Mouse (Mus musculus) midbrain, embryonic 10.5 days (tissue): Measurements from ENCODE around the gene Fcrl5. TPM values are rescaled to one million over a fixed set of nuclear protein-coding genes. Genes with fewer than 3 reads are reported as not detected.
"Not testable (repeated sequence)": the region's sequence is repeated elsewhere in the genome, so short reads cannot be mapped to it uniquely, and the experiment has no call there.

Source experiments
- DNase-seq: peaks from one replicate; pipeline ENCODE4 v3.0.0-alpha.2; 2017; ENCODE audit warnings: low spot score
- H3K27ac ChIP-seq: fragments of 300-500 bp; sonication (generic); replicated peaks from 2 replicates; pipeline ENCODE4 v1.5.1; 2016; ENCODE audit warnings: mild to moderate bottlenecking
- H3K27me3 ChIP-seq: fragments of 300-500 bp; sonication (generic); 2 replicates; pipeline ENCODE4 v1.6.1; 2016; ENCODE audit warnings: low read depth, mild to moderate bottlenecking; ENCODE audit not compliant: poor library complexity, severe bottlenecking
- H3K36me3 ChIP-seq: fragments of 300-500 bp; sonication (generic); 2 replicates; pipeline ENCODE4 v1.6.1; 2016; ENCODE audit warnings: mild to moderate bottlenecking, moderate library complexity
- H3K4me1 ChIP-seq: fragments of 300-500 bp; sonication (generic); 2 replicates; pipeline ENCODE4 v1.6.1; 2016
- H3K4me3 ChIP-seq: fragments of 300-500 bp; sonication (generic); 2 replicates; pipeline ENCODE4 v1.5.1; 2016; ENCODE audit warnings: mild to moderate bottlenecking, moderate library complexity
- H3K9me3 ChIP-seq: fragments of 300-500 bp; sonication (generic); replicated peaks from 2 replicates; pipeline ENCODE4 v1.6.1; 2016; ENCODE audit warnings: mild to moderate bottlenecking
- WGBS: fragments of 180-500 bp; shearing (Covaris S2); methylation state at CpG from one replicate; pipeline ENCODE4 v1.1.7; 2016; 5-methylcytosine and 5-hydroxymethylcytosine counted together
- polyA plus RNA-seq: library from polyadenylated mRNA; unstranded; fragments of >200 nt; fragmentation: Nextera tagmentation; extraction: Ambion mirVana; gene quantifications from 2 replicates; pipeline ENCODE4 v1.2.1, GENCODE M21; 2016

Gene Fcrl5
- polyA plus RNA-seq, 1 experiment from 2014 or later, result not detected

- WGBS, result 89% methylated on average over 3 of the region's 3 CpGs
- no peak for DNase-seq
- H3K27me3 ChIP-seq, result no peaks in the 10 kb centered on the region
These were observed 29.9 kb downstream of the Fcrl5 start for GRCm38 (mm10) chr3:87465454-87465853.

GRCm38 (mm10) chr3:87467011-87467410, 31.4 kb downstream of the Fcrl5 start:
- H3K9me3 ChIP-seq, result peaks cover 4% of the 10 kb centered on the region; the same call in 1 of the 2 replicates
- H3K27ac ChIP-seq, result no peak overlapping the region
- H3K4me3 ChIP-seq, result no peak overlapping the region
- no peaks in the 10 kb centered on the region for H3K36me3 ChIP-seq
- DNase-seq, result no peak
- 78% methylated on average over 6 of the region's 6 CpGs for WGBS
- no peaks in the 10 kb centered on the region for H3K27me3 ChIP-seq
- no peaks in the 10 kb centered on the region for H3K4me1 ChIP-seq

More at GRCm38 (mm10) chr3:87465454-87465853, 29.9 kb downstream of the Fcrl5 start:
- Histone ChIP-seq H3K27ac (no peak overlapping the region), H3K36me3 (no peaks in the 10 kb centered on the region), H3K4me3 (no peak overlapping the region), H3K4me1 (no peaks in the 10 kb centered on the region), H3K9me3 (peaks cover 4% of the 10 kb centered on the region; the same call in 1 of the 2 replicates)

- no peak overlapping the region for H3K4me3 ChIP-seq
- no peaks in the 10 kb centered on the region for H3K27me3 ChIP-seq
- no peak for DNase-seq
- H3K27ac ChIP-seq, result no peak overlapping the region
- whole genome bisulfite sequencing, result 81% methylated on average over 9 of the region's 9 CpGs
- H3K4me1 ChIP-seq, result no peaks in the 10 kb centered on the region
- no peaks in the 10 kb centered on the region for H3K36me3 ChIP-seq
- H3K9me3 ChIP-seq, result peaks cover 4% of the 10 kb centered on the region; the same call in 1 of the 2 replicates
These were observed 31.8 kb downstream of the Fcrl5 start for GRCm38 (mm10) chr3:87467416-87467815.

GRCm38 (mm10) chr3:87477948-87478347, 42.4 kb downstream of the Fcrl5 start:
- H3K36me3 ChIP-seq, DNase-seq, H3K4me3 ChIP-seq, H3K27ac ChIP-seq, H3K27me3 ChIP-seq, H3K4me1 ChIP-seq: not testable (repeated sequence)
- 87% methylated on average over 3 of the region's 3 CpGs for WGBS
- peaks cover 13% of the 10 kb centered on the region; the same call in 1 of the 2 replicates for H3K9me3 ChIP-seq

GRCm38 (mm10) chr3:87478596-87478995, 43.0 kb downstream of the Fcrl5 start:
- not testable (repeated sequence) for H3K4me3 ChIP-seq, H3K27ac ChIP-seq, H3K4me1 ChIP-seq, H3K27me3 ChIP-seq, DNase-seq, H3K36me3 ChIP-seq
- peaks cover 13% of the 10 kb centered on the region; the same call in 1 of the 2 replicates for H3K9me3 ChIP-seq
- WGBS, result 87% methylated on average over 6 of the region's 6 CpGs

- H3K9me3 ChIP-seq, result peaks cover 13% of the 10 kb centered on the region; the same call in 1 of the 2 replicates
- H3K36me3 ChIP-seq, H3K4me1 ChIP-seq, H3K4me3 ChIP-seq, H3K27me3 ChIP-seq, H3K27ac ChIP-seq, DNase-seq: not testable (repeated sequence)
These were observed 43.7 kb downstream of the Fcrl5 start for GRCm38 (mm10) chr3:87479230-87479629.

- Histone ChIP-seq H3K4me3 (no peak overlapping the region), H3K9me3 (no peaks in the 10 kb centered on the region), H3K4me1 (peaks cover 4% of the 10 kb centered on the region; the same call in 1 of the 2 replicates), H3K36me3 (no peaks in the 10 kb centered on the region), H3K27me3 (no peaks in the 10 kb centered on the region), H3K27ac (no peak overlapping the region)
- 88% methylated on average over 4 of the region's 4 CpGs for WGBS
- DNase-seq, result peak; percentile 6
These were observed 51.8 kb downstream of the Fcrl5 start for GRCm38 (mm10) chr3:87487392-87487791.

- no peak overlapping the region for H3K4me3 ChIP-seq
These were observed 52.3 kb downstream of the Fcrl5 start for GRCm38 (mm10) chr3:87487911-87488310.

GRCm38 (mm10) chr3:87498266-87498665, 62.7 kb downstream of the Fcrl5 start:
- no peak overlapping the region for H3K4me3 ChIP-seq
- H3K27ac ChIP-seq, result no peak overlapping the region
- no peaks in the 10 kb centered on the region for H3K9me3 ChIP-seq
- DNase-seq, result peak; percentile 5
- peaks cover 14% of the 10 kb centered on the region for H3K4me1 ChIP-seq
- H3K36me3 ChIP-seq, result no peaks in the 10 kb centered on the region
- H3K27me3 ChIP-seq, result peaks cover 6% of the 10 kb centered on the region; the same call in 1 of the 2 replicates
- 84% methylated on average over 9 of the region's 9 CpGs for WGBS

More at GRCm38 (mm10) chr3:87487911-87488310, 52.3 kb downstream of the Fcrl5 start:
- H3K4me1 ChIP-seq, result peaks cover 4% of the 10 kb centered on the region; the same call in 1 of the 2 replicates
- no peaks in the 10 kb centered on the region for H3K9me3 ChIP-seq
- 69% methylated on average over 2 of the region's 2 CpGs for WGBS
- DNase-seq, result no peak
- H3K27ac ChIP-seq, result no peak overlapping the region
- no peaks in the 10 kb centered on the region for H3K27me3 ChIP-seq
- H3K36me3 ChIP-seq, result no peaks in the 10 kb centered on the region

GRCm38 (mm10) chr3:87499072-87499471, 63.5 kb downstream of the Fcrl5 start:
- Histone ChIP-seq H3K9me3 (no peaks in the 10 kb centered on the region), H3K27ac (no peak overlapping the region), H3K4me1 (peaks cover 14% of the 10 kb centered on the region), H3K36me3 (no peaks in the 10 kb centered on the region), H3K27me3 (peaks cover 14% of the 10 kb centered on the region; the same call in 1 of the 2 replicates), H3K4me3 (no peak overlapping the region)
- WGBS, result 30% methylated on average over 3 of the region's 3 CpGs
- peak; percentile 64 for DNase-seq

- Histone ChIP-seq H3K4me1 (peaks cover 14% of the 10 kb centered on the region), H3K27ac (no peak overlapping the region), H3K4me3 (no peak overlapping the region), H3K27me3 (peaks cover 14% of the 10 kb centered on the region; the same call in 1 of the 2 replicates), H3K9me3 (no peaks in the 10 kb centered on the region), H3K36me3 (no peaks in the 10 kb centered on the region)
- DNase-seq, result peak; percentile 10
- 85% methylated on average over 24 of the region's 24 CpGs for WGBS
These were observed 64.8 kb downstream of the Fcrl5 start for GRCm38 (mm10) chr3:87500088-87501055.

GRCm38 (mm10) chr3:87501151-87501550, 65.6 kb downstream of the Fcrl5 start:
- 63% methylated on average over 8 of the region's 8 CpGs for WGBS
- no peak overlapping the region for H3K27ac ChIP-seq
- H3K27me3 ChIP-seq, result peaks cover 14% of the 10 kb centered on the region; the same call in 1 of the 2 replicates
- DNase-seq, result peak; percentile 10
- H3K4me1 ChIP-seq, result peaks cover 14% of the 10 kb centered on the region
- H3K9me3 ChIP-seq, result no peaks in the 10 kb centered on the region
- H3K4me3 ChIP-seq, result no peak overlapping the region
- no peaks in the 10 kb centered on the region for H3K36me3 ChIP-seq

GRCm38 (mm10) chr3:87502771-87503170, 67.2 kb downstream of the Fcrl5 start:
- WGBS, result 91% methylated on average over 6 of the region's 6 CpGs
- H3K9me3 ChIP-seq, result no peaks in the 10 kb centered on the region
- peaks cover 14% of the 10 kb centered on the region; the same call in 1 of the 2 replicates for H3K27me3 ChIP-seq
- peaks cover 14% of the 10 kb centered on the region for H3K4me1 ChIP-seq
- no peak overlapping the region for H3K27ac ChIP-seq
- H3K36me3 ChIP-seq, result no peaks in the 10 kb centered on the region
- no peak for DNase-seq
- H3K4me3 ChIP-seq, result no peak overlapping the region
